Mouse (Mus musculus) ES-E14 (cell line): ENCODE results near the gene Gm30191. TPM values are rescaled to one million over a fixed set of nuclear protein-coding genes. Genes with fewer than 3 reads are reported as not detected.

Experiments used
- DNase-seq: peaks from one replicate; pipeline ENCODE4 v3.0.0-alpha.2; 2013; ENCODE audit warnings: low read depth, low spot score
- H3K27ac ChIP-seq: 2 replicates; pipeline ENCODE4 v1.5.1; 2012; ENCODE audit warnings: low read depth, mild to moderate bottlenecking, low read length, moderate library complexity, mixed read lengths; ENCODE audit not compliant: poor library complexity, insufficient read depth, severe bottlenecking
- H3K36me3 ChIP-seq: 2 replicates; pipeline ENCODE4 v1.6.1; 2012; ENCODE audit warnings: mild to moderate bottlenecking, low read length, moderate library complexity, mixed read lengths; ENCODE audit not compliant: control insufficient read depth, poor library complexity, insufficient read depth, severe bottlenecking
- H3K4me1 ChIP-seq, 2 experiments: fragments of 150-350 bp in 1 of 2; sonication (generic) in 1 of 2; 2 replicates each; pipeline ENCODE4 v1.6.1; 2012; ENCODE audit warnings: low read length in 2 of 2, mild to moderate bottlenecking in 1 of 2, mixed read lengths in 1 of 2; ENCODE audit not compliant: control insufficient read depth in 2 of 2, insufficient read depth in 2 of 2, poor library complexity in 1 of 2
- H3K4me3 ChIP-seq, 2 experiments: fragments of 150-350 bp in 1 of 2; sonication (generic) in 1 of 2; 2 replicates each; pipeline ENCODE4 v1.5.1; 2012; ENCODE audit warnings: low read length in 2 of 2, low read depth in 1 of 2, mild to moderate bottlenecking in 1 of 2, mixed read lengths in 1 of 2; ENCODE audit not compliant: insufficient read depth in 1 of 2, poor library complexity in 1 of 2, severe bottlenecking in 1 of 2
- H3K9ac ChIP-seq: 2 replicates; pipeline ENCODE4 v1.6.1; 2012; ENCODE audit warnings: low read depth, mild to moderate bottlenecking, low read length, mixed read lengths; ENCODE audit not compliant: poor library complexity, insufficient read depth, severe bottlenecking
- H3K9me3 ChIP-seq: fragments of 150-350 bp; sonication (generic); 2 replicates; pipeline ENCODE4 v1.6.1; 2012; ENCODE audit warnings: low read depth, mild to moderate bottlenecking, low read length; ENCODE audit not compliant: control insufficient read depth, insufficient read depth
- CHD2 ChIP-seq: IDR thresholded peaks from 2 replicates; pipeline ENCODE4 v1.6.1; 2014; ENCODE audit warnings: mild to moderate bottlenecking, low read depth, low read length, inconsistent platforms
- HCFC1 ChIP-seq: IDR thresholded peaks from 2 replicates; pipeline ENCODE4 v1.6.1; 2012; ENCODE audit warnings: low read length, inconsistent platforms, borderline replicate concordance; ENCODE audit not compliant: insufficient read depth
- MAFK ChIP-seq: IDR thresholded peaks from 2 replicates; pipeline ENCODE4 v1.6.1; 2014; ENCODE audit warnings: mild to moderate bottlenecking, low read depth, low read length, inconsistent platforms; ENCODE audit not compliant: insufficient read depth
- ZC3H11A ChIP-seq: IDR thresholded peaks from 2 replicates; pipeline ENCODE4 v1.6.1; 2012; ENCODE audit warnings: low read depth, mild to moderate bottlenecking, inconsistent platforms, low read length, borderline replicate concordance
- ZNF384 ChIP-seq: IDR thresholded peaks from 2 replicates; pipeline ENCODE4 v1.6.1; 2012; ENCODE audit warnings: low read depth, low read length, inconsistent platforms
- in situ Hi-C, 2 experiments: fragments of 600-800 bp; cut with MboI; formaldehyde crosslinking; loops; one replicate each; pipeline ENCODE4 v1.15.1; 2025; ENCODE audit warnings: low sequenced_read_pairs in 2 of 2, inconsistent platforms in 1 of 2; ENCODE audit not compliant: unreplicated experiment in 2 of 2
- total RNA-seq: library from RNA; depleted of rRNA; stranded (reverse); fragments of 300-350 nt; gene quantifications from 2 replicates; pipeline ENCODE4 v1.2.3, GENCODE M21; 2012

The Gm30191 gene
- total RNA-seq, 1 experiment: not detected

DNA sequence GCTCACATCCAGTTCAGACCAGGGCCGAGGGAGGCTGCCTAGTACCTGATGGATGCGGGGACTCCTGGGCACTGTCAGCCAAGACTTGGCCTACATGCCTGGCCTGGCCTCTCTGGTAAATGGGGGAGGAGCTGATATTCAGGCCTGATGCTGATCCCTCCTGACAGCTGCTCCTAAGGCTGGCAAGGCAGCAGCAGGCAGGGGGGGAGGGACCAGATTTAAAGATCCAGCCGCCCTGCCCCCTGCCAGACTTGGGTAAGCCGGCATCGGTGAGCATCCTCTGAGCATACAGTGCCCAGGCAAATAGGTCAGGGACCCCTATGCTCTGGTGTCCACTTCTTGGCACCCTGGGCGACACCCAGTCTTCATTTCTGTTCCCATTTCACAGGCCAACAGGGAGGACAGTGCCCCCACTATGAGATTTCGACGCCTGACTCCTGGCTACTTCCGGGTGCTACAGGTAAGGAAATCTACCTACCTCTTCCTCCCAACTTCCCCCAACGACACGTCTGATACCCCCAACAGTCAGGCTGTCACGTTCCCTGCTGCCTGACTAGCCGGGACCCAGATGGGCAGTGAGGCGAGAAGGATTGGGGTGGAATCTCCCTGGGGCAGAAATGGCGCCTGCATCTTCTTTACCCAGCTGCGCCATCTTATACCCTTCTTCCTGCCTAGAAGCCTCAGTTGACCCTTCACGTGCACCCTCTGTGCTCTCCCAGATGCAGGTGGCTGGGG, 3.1 kb upstream of the Gm30191 start, which contains the start of gene E130218I03Rik:
E130218I03Rik (plus strand) TSS at position 147 of the 735 bp plus-strand sequence.
- in situ Hi-C loops: no loop called here
- no peak within 1 kb of the TSS for H3K27ac ChIP-seq
- H3K4me3 ChIP-seq: peak within 1 kb of the TSS; percentile 74 to 85
- no peak for DNase-seq
- peak within 1 kb of the TSS; percentile 33 for H3K9ac ChIP-seq
- peaks cover 10% of the 10 kb centered on the region; the same call in 1 of the 2 replicates for H3K36me3 ChIP-seq
- H3K4me1 ChIP-seq: peaks cover 0 to 15% of the 10 kb centered on the region in 2 experiments; a peak in 2 of 4 replicates
- TF ChIP-seq MAFK (no peak), ZC3H11A (no peak), CHD2 (no peak), HCFC1 (no peak), ZNF384 (no peak)
- no peaks in the 10 kb centered on the region for H3K9me3 ChIP-seq

DNA sequence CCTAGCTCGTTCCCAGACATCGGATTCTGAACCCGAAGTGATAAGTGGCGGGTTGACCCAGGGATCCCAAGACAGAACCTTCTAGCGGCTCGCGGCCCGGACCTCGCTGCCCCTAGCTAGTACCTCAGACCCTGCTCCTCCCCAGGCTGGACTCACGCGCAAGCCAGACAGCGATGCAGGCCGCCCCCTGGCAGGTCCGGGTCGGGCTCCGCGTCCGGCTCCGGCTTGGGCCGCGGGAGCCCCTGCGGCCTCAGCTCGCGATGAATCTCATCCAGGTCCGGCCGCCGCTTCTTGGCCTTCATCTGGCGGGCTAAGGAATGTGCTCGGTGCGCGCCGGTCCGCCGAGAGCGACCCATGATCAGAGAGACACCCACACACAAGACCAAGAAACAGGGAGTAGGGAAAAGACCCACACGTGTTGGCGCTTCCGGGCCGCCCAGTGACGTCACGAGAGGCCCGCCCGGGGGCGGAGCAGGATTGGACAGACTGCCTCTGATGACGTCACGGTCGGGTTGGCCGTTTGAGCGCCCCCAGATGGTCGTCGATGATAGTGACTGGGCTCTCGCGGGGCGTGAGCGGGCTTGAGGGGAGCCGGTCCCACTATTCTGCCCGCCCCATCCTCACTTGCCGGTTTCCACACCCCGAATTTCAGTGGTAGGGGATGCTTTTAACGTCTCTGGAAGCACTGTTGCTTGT, 1.4 kb upstream of the Gm30191 start, which contains the start of gene Zfp593:
Zfp593 (minus strand) TSS at position 445 of the 696 bp plus-strand sequence.
- DNase-seq: peak; percentile 84
- Histone ChIP-seq H3K36me3 (peaks cover 10% of the 10 kb centered on the region; the same call in 1 of the 2 replicates), H3K9me3 (no peaks in the 10 kb centered on the region), H3K9ac (peak within 1 kb of the TSS; percentile 77), H3K4me1 (peaks cover 0 to 15% of the 10 kb centered on the region in 2 experiments; a peak in 3 of 4 replicates), H3K4me3 (peak within 1 kb of the TSS; percentile 74 to 85), H3K27ac (no peak within 1 kb of the TSS; the same call in 1 of the 2 replicates)
- no peak for TF ChIP-seq MAFK
- no peak for TF ChIP-seq ZC3H11A
- TF ChIP-seq CHD2: no peak
- no peak for TF ChIP-seq ZNF384
- TF ChIP-seq HCFC1: peak; percentile 57; the same call in 1 of the 2 replicates
- in situ Hi-C loops: no loop called here

DNA sequence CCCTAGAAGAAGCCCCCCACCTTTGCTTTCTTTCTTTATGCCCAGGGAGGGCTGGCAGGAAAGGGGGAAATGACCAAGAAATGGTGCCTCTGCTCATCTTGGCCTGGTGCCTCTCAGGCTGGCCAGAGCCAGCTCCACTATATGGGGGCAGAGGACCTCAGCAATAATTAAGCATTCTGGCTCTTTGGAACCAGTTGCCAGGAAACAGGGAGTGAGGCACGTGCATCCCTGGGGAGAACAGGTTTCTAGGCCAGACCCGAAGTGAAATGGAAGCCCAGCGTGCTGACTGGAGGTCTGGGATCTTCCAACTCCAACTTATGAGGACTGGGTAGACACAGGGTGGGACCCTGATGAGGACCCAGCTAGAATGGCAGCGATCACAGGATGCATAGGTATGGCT, 479 bp upstream of the Gm30191 start:
- no peak for DNase-seq
- Histone ChIP-seq H3K4me1 (peaks cover 0 to 19% of the 10 kb centered on the region in 2 experiments; a peak in 3 of 4 replicates), H3K27ac (no peak overlapping the region; the same call in 1 of the 2 replicates), H3K4me3 (no peak overlapping the region), H3K9me3 (no peaks in the 10 kb centered on the region), H3K9ac (no peak overlapping the region), H3K36me3 (peaks cover 10% of the 10 kb centered on the region; the same call in 1 of the 2 replicates)
- no peak for TF ChIP-seq CHD2
- TF ChIP-seq ZNF384: no peak
- TF ChIP-seq MAFK: no peak
- no peak for TF ChIP-seq ZC3H11A
- no peak for TF ChIP-seq HCFC1
- in situ Hi-C loops: no loop called here

DNA sequence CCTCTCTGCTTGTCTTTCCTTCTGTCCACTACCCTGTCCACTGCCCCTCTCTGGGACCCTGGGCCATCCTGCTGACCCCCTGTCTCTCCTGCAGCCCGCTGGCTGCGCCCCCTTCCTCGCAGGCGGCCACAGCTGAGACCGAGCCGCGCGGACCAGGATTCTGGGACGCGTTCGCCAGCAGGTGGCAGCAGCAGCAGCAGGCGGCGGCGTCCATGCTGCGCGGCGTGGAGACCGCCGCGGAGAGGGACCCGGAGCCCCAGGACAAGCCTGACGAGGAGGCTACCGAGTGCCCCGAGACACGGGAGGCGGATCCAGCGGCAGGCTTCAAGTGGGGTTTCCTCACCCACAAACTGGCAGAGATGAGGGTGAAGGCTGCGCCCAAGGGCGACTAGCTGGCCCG, 2.9 kb downstream of the Gm30191 start:
- no peak for DNase-seq
- in situ Hi-C loops: no loop called here
- peaks cover 6 to 25% of the 10 kb centered on the region in 2 experiments; a peak in 3 of 4 replicates for H3K4me1 ChIP-seq
- no peak overlapping the region for H3K27ac ChIP-seq
- TF ChIP-seq HCFC1: no peak
- TF ChIP-seq ZC3H11A: no peak
- TF ChIP-seq MAFK: no peak
- peak overlapping the region; percentile 54 to 65 for H3K4me3 ChIP-seq
- H3K36me3 ChIP-seq: no peaks in the 10 kb centered on the region
- peak overlapping the region; percentile 59; the same call in 1 of the 2 replicates for H3K9ac ChIP-seq
- no peaks in the 10 kb centered on the region for H3K9me3 ChIP-seq
